Mouse (Mus musculus) ovary, postnatal 36 days (tissue): ENCODE measurements around the gene 2010109A12Rik.

Experiments used
- DNase-seq: peaks from one replicate; pipeline ENCODE4 v3.0.0; 2022; ENCODE audit warnings: low spot score, mixed read lengths

2010109A12Rik gene

DNA sequence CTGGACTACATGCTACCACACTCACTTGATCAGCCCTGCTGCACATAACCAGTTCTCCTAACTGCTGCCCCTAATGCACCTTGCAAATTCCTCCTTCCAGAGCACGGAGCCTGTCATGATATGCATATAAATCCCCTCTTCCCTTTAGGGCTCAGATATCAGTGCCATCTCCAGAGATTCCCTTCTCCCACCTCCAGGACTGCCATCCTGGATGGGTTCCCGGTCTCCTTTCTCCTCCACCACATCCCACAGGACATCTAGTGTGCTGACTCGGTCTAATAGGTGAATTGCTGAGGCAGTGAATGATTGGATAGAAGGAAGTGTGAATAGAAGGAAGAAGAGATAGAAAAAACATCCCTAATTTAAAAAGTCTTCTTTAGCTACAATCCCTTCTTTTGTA, 25.4 kb downstream of the 2010109A12Rik start:
- DNase-seq: no peak

DNA sequence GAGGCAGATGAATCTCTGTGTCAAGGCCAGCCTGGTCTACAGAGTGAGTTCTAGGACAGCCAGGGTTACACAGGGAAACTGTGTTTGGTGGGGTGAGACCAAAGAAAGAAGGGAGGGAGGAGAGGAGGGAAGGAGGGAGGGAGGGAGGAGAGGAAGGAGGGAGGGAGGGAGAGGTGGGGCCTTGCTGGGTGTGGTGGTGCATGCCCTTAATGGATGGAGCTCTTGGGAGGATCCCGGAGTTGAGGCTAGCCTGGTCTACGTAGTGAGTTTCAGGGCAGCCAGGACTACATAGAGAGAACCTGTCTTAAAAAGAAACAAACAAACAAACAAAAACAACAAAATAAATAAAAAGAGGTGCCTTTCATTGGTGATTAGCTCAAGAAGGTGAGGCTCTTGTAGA, 26.5 kb downstream of the 2010109A12Rik start:
- DNase-seq: no peak

GRCm38 (mm10) chr5:93234130-93234529, 27.8 kb downstream of the 2010109A12Rik start:
- DNase-seq: no peak

DNA sequence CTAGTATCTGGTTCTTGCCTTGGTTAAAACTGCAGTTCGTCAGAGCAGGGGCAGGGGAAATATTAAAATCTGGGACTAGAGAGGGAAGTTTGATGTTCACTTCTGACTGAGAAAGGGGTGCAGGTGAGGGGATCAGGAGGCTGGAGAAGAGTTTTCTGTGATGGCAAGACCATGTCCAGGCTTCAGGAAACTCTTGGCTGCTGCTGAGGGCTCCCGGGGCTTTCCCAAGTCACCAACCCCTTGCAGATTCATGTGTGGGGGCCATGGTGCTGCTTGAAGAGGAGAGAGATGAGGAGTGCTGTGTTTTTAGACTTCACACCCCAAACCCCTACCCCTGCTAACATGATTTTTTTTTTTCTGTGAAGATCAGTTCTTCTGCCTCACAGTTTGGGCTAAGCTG, 28.3 kb downstream of the 2010109A12Rik start:
- no peak for DNase-seq

DNA sequence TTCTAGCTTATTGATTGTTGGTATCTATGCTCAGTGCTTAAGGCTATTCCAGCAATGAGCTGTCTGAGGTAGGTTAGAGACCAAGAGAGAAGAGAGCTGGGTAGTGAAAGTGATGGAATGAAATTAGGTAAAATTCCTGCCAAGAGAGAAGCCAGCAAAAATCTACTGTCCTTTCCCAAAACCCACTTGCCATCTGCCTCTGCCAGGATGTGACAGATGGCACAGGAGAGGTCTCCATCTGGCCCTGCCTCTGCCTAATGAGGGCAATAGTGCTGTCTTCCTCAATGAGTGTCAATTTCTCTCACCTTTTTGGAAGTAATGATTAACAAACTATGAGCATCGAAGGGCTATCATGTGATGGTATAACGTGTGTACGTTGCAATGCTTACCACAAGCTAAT, 29.6 kb downstream of the 2010109A12Rik start:
- no peak for DNase-seq

DNA sequence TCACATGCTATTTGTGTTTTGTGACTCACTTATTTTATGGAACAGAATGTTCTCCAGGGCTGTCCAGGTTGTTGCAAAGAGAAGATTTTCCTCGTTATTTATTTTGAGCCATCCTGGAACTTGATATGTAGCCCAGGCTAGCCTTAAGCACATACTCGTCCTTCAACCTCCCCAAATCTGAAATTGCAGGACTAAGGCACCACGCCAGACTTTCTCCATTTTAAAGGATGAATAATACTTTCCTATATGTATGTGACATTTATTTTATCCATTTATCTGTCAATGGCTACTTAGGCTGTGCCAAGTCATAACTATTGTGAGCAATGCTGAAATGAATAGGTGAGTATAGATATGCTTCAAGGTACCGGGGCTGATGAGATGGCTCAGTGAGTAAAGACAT, 30.2 kb downstream of the 2010109A12Rik start:
- DNase-seq: no peak

DNA sequence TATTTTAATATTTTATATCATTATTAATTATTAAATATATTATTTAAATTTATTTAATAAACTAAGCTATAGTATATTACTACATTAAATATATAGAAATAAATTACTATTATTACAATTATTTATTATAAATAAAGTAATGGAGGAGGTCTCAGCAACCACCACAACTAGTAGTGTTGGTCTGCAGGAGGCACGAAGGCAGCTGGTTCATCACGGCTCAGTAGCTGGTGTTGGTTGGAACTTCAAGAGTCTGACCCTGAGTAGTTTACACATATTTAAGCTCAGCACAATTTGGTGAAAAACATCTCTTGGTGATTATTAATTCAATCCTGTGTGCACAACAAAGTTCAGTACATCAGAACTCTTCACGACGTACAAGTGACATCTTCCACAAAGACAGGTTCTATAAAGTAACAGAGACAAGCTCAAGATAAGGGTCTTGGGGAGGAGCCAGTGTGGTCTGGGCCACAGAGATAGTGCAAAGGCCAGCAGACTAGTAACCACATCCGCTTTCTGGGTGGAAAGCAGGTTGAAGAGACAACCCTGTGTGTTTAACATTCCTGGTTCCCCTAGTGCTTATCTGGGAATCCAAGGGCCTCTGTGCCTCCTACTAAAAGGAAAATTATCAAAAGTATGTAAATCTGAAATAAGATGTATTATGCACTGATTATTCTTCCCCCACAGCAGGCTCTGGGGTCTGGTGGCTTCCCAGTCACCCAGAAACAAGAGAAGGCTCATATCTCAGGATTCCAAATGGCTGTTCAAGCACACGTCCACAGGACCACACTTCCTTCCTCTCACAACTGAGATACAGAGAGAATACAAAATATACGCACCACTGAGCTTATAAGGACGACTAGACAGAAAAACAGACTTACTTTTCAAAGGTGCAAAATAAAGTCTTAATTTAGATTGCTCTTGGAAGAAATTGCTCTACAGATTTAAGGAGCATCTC, 33.5 kb downstream of the 2010109A12Rik start:
- no peak for DNase-seq

GRCm38 (mm10) chr5:93245280-93245679, 39.0 kb downstream of the 2010109A12Rik start:
- no peak for DNase-seq

DNA sequence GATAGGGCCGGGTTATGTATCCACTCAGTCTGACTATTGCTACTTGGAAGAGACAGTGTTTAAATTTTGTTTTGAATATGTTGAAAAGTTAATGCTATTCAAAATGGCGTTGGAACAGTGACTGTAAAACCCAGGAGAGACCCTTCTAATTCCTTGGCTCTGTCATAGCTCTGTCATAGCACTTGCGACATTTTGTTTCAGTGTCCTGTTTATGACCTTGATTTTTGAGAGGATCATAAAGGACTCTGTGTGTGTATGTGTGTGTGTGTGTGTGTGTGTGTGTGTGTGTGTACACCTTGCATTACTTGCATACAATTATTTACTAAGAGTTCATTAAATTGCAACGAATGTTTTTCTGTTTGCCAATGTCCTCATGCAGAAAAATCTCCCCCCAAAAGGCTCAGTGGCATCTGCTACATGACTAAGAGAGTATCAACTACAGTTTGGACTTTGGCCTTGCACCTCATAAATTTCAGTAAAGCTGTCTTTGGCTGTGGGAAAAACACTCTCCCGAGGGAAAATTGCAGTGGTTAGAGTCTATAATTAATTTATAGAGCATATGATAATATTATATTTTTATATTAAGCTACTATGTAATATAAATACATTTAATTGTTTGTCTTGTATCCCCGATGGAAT, 43.7 kb downstream of the 2010109A12Rik start:
- no peak for DNase-seq

- DNase-seq: peak; percentile 16
Measured at GRCm38 (mm10) chr5:93251001-93251760, 44.9 kb downstream of the 2010109A12Rik start.

GRCm38 (mm10) chr5:93255759-93256265, 49.5 kb downstream of the 2010109A12Rik start:
- DNase-seq: no peak

DNA sequence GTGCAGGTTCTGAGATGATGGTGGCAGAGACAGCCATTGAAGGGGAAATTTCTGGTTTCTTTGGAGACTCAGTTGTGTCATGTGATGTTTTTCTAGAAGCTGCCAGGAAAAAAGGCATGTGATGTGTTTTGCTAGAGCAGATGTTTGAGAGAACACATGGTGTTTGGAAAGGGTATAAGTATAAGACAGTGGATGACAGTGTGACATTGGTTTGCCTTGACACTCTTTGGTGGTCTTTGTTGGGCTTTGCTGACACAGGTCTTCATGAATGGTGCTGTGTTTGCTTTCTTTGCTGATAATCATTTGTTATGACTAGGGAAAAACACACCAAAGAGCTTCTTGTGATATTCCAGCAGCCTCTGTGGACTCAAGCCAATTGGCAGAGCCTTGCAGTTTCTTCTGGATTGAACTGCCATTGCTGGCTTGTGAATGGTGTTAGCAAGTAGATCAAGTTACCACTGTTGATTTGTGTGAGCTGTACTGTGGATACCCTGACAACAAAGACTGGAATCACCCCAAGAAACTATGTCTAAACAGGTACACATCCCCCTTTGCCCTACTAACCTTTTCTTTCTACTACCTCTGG, 50.6 kb downstream of the 2010109A12Rik start:
- no peak for DNase-seq

- DNase-seq: no peak
Measured at GRCm38 (mm10) chr5:93259349-93259748, 53.0 kb downstream of the 2010109A12Rik start.

GRCm38 (mm10) chr5:93260983-93261382, 54.7 kb downstream of the 2010109A12Rik start:
- no peak for DNase-seq

DNA sequence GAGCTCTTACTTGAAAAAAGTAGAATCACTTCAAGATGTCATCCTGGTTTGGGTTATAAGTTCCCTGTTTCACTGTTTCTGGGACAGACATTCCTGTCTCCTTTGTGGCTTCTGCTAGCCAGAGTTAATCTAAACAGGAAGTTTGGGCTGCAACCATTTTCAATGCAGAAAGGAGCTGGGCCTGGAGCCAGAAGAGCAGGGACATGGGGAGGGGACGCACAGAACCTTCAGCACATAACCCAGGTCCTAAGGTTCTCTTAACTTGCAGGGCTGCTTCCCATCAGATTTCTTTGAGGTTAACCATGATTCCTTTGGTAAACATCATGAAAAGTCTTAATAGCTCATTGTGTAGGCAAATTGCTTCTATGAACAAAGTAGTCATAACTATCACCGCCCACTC, 56.4 kb downstream of the 2010109A12Rik start:
- DNase-seq: no peak
